Mouse (Mus musculus) thymus, postnatal 0 days (tissue): ENCODE data around the gene Slc16a12. TPM values are rescaled to one million over a fixed set of nuclear protein-coding genes. Genes with fewer than 3 reads are reported as not detected.

Source experiments
- microRNA-seq: library from miRNA; unstranded; fragments of <30 nt; microRNA quantifications from one replicate; pipeline ENCODE4, GENCODE M21; 2016; ENCODE audit warnings: borderline number of aligned reads
- polyA plus RNA-seq: library from polyadenylated mRNA; unstranded; fragments of >200 nt; fragmentation: Nextera tagmentation; extraction: Ambion mirVana; gene quantifications from 2 replicates; pipeline ENCODE4 v1.2.1, GENCODE M21; 2015

The Slc16a12 gene
- polyA plus RNA-seq, 1 experiment from 2014 or later = 0.23 TPM

Small RNAs within 50 kb of the gene (microRNA-seq; reads per million reads assigned to microRNA genes)
- not detected for gene Gm27476

Other genes starting within 250 kb of the Slc16a12 start
- 146 and 150 TPM in 2 replicates for gene Lipa, start 219.8 kb downstream of the Slc16a12 start, polyA plus RNA-seq
- 17.2 and 17.8 TPM in 2 replicates for gene Ifit2, start 196.6 kb downstream of the Slc16a12 start, polyA plus RNA-seq
- gene Ifit3, start 163.8 kb downstream of the Slc16a12 start, polyA plus RNA-seq = 32.1 and 40.7 TPM in 2 replicates
- gene Ifit1bl1, start 145.3 kb downstream of the Slc16a12 start, polyA plus RNA-seq = 1.5 and 2.4 TPM in 2 replicates
- gene Ifit3b, start 139.3 kb downstream of the Slc16a12 start, polyA plus RNA-seq = 6.6 and 7.7 TPM in 2 replicates
- 0.14 and 0.21 TPM in 2 replicates for gene Ifit1bl2, start 106.5 kb downstream of the Slc16a12 start, polyA plus RNA-seq
- 21.5 and 27.1 TPM in 2 replicates for gene Ifit1, start 106.4 kb downstream of the Slc16a12 start, polyA plus RNA-seq
- 2.5 and 3.0 TPM in 2 replicates for gene Pank1, start 132.2 kb upstream of the Slc16a12 start, polyA plus RNA-seq
- 68.5 and 72.5 TPM in 2 replicates for gene Kif20b, start 175.1 kb upstream of the Slc16a12 start, polyA plus RNA-seq